Mouse (Mus musculus) stomach, embryonic 14.5 days (tissue): Measurements from ENCODE around the gene Rab8b. TPM values are rescaled to one million over a fixed set of nuclear protein-coding genes. Genes with fewer than 3 reads are reported as not detected.
A peak's percentile ranks its signal among the peaks of the same experiment; 100 is the strongest.

Source experiments
- ATAC-seq: fragments of 200-750 bp; cut with Nextera tagmentation; 2 replicates; pipeline ENCODE4 v1.8.0; 2017; ENCODE audit warnings: low read depth, moderate TSS enrichment; ENCODE audit not compliant: insufficient number of reproducible peaks, insufficient read depth, low FRiP score
- H3K27ac ChIP-seq: fragments of 300-500 bp; sonication (generic); 2 replicates; pipeline ENCODE4 v1.5.1; 2014; ENCODE audit warnings: mild to moderate bottlenecking, low read length, moderate library complexity, mixed read lengths
- H3K27me3 ChIP-seq: fragments of 300-500 bp; sonication (generic); 2 replicates; pipeline ENCODE4 v1.6.1; 2014; ENCODE audit warnings: low read length, control low read depth, mixed read lengths; ENCODE audit not compliant: control insufficient read depth, insufficient read depth
- H3K36me3 ChIP-seq: fragments of 300-500 bp; sonication (generic); 2 replicates; pipeline ENCODE4 v1.6.1; 2014; ENCODE audit warnings: mild to moderate bottlenecking, control low read depth, low read length, moderate library complexity, mixed read lengths; ENCODE audit not compliant: control insufficient read depth, insufficient read depth
- H3K4me1 ChIP-seq: fragments of 300-500 bp; sonication (generic); 2 replicates; pipeline ENCODE4 v1.6.1; 2014; ENCODE audit warnings: low read length, control low read depth, mixed read lengths; ENCODE audit not compliant: control insufficient read depth, insufficient read depth
- H3K4me2 ChIP-seq: fragments of 300-500 bp; sonication (generic); replicated peaks from 2 replicates; pipeline ENCODE4 v1.6.1; 2014; ENCODE audit warnings: low read depth, low read length, control low read depth
- H3K4me3 ChIP-seq: fragments of 300-500 bp; sonication (generic); 2 replicates; pipeline ENCODE4 v1.5.1; 2014; ENCODE audit warnings: low read depth, low read length, control low read depth
- H3K9ac ChIP-seq: fragments of 300-500 bp; sonication (generic); replicated peaks from 2 replicates; pipeline ENCODE4 v1.6.1; 2014; ENCODE audit warnings: low read depth, mild to moderate bottlenecking, control low read depth, low read length, moderate library complexity, mixed read lengths
- H3K9me3 ChIP-seq: fragments of 300-500 bp; sonication (generic); 2 replicates; pipeline ENCODE4 v1.6.1; 2016; ENCODE audit warnings: low read depth, low read length, control low read depth; ENCODE audit not compliant: control insufficient read depth
- WGBS: fragments of 180-500 bp; shearing (Covaris S2); extraction: QIAGEN DNeasy Blood & Tissue Kit; methylation state at CpG from one replicate; pipeline ENCODE4 v1.1.7; 2014; 5-methylcytosine and 5-hydroxymethylcytosine counted together
- polyA plus RNA-seq: library from polyadenylated mRNA; unstranded; fragments of >200 nt; fragmentation: Nextera tagmentation; extraction: Ambion mirVana; gene quantifications from 2 replicates; pipeline ENCODE4 v1.2.1, GENCODE M21; 2014

Rab8b gene
- polyA plus RNA-seq, 1 experiment from 2014 or later = 25.3 TPM

DNA sequence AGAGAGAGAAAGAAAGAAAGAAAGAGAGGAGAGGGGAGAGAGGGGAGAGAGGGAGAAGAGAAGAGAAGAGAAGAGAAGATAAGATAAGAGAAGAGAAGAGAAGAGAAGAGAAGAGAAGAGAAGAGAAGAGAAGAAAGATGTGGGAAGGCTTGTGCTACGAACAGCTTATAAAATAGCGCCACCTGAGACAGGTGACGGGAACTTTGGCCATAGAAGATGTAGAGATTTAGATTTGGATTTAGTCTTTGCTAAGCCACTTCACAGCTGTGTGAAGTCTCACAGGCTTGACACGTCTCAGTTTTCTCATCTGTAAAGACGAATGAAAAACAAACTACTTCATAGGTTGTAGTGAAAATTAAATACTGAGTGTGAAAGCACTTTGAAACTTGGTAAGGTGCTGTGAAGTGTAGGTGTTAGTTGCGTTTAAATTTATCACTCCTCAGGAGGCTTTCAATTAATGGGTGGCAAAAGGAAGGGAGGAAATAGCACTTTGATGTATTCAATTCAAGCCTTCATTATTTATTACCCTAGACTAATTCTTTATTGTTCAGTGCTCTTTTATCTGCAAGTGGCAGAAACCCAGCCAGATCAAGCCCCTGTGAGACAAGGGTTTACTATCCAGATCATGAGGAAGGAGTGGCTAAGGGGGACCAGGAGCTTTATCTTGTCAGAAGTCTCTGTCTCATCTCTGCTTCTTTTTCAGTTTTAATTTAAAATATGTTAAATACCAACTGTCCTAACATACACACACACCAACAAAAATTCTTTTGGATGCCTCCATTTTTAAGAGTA, 1.2 kb upstream of the Rab8b start:
- WGBS = 3% methylated on average over 6 of the region's 6 CpGs
- no peak overlapping the region for H3K4me3 ChIP-seq
- peak overlapping the region; percentile 60 for H3K4me2 ChIP-seq

GRCm38 (mm10) chr9:66919981-66920380, 494 bp upstream of the Rab8b start:
- Histone ChIP-seq H3K9me3 (no peaks in the 10 kb centered on the region), H3K4me1 (peaks cover 10% of the 10 kb centered on the region; the same call in 1 of the 2 replicates), H3K27ac (peak overlapping the region; percentile 66; the same call in 1 of the 2 replicates), H3K4me2 (peak overlapping the region; percentile 60), H3K36me3 (no peaks in the 10 kb centered on the region), H3K4me3 (peak overlapping the region; percentile 77), H3K9ac (no peak overlapping the region; the same call in 1 of the 2 replicates), H3K27me3 (no peaks in the 10 kb centered on the region)
- ATAC-seq = peak; percentile 24; the same call in 1 of the 2 replicates
- 1% methylated on average over 14 of the region's 14 CpGs for WGBS

More for the DNA sequence above, 1.2 kb upstream of the Rab8b start:
- ATAC-seq = no peak
- no peak overlapping the region for H3K9ac ChIP-seq
- H3K27me3 ChIP-seq = no peaks in the 10 kb centered on the region
- no peaks in the 10 kb centered on the region for H3K9me3 ChIP-seq
- no peaks in the 10 kb centered on the region for H3K36me3 ChIP-seq
- H3K4me1 ChIP-seq = peaks cover 7% of the 10 kb centered on the region; the same call in 1 of the 2 replicates
- no peak overlapping the region for H3K27ac ChIP-seq

- Histone ChIP-seq H3K9ac (peak overlapping the region; percentile 86), H3K4me1 (peaks cover 19% of the 10 kb centered on the region; the same call in 1 of the 2 replicates), H3K4me3 (peak overlapping the region; percentile 77), H3K4me2 (peak overlapping the region; percentile 67), H3K27ac (peak overlapping the region; percentile 86), H3K36me3 (no peaks in the 10 kb centered on the region), H3K9me3 (no peaks in the 10 kb centered on the region), H3K27me3 (no peaks in the 10 kb centered on the region)
- 1% methylated on average over 27 of the region's 27 CpGs for WGBS
- no peak; the same call in 1 of the 2 replicates for ATAC-seq
Measured at GRCm38 (mm10) chr9:66918672-66919330, 686 bp downstream of the Rab8b start.

DNA sequence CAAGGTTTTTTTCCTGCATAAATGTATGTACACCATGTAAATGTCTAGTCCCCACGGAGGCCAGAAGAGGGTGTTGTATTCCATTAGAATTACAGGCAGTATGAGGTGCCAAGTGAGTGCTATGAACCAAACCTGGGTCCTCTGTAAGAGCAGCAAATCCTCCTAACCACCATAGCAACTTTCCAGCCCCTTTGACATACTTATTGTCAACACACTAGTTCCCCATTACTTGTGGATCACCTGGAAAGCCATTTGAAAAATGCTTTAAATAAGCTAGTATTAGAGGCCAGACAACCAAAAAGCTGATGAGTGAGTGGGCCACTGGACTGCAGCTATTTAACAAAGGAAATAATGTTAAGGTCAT, 1.6 kb downstream of the Rab8b start:
- no peak for ATAC-seq
- Histone ChIP-seq H3K4me1 (peaks cover 20% of the 10 kb centered on the region; the same call in 1 of the 2 replicates), H3K27ac (no peak overlapping the region), H3K4me3 (peak overlapping the region; percentile 77; the same call in 1 of the 2 replicates), H3K36me3 (no peaks in the 10 kb centered on the region), H3K27me3 (no peaks in the 10 kb centered on the region), H3K9ac (no peak overlapping the region), H3K4me2 (peak overlapping the region; percentile 67), H3K9me3 (no peaks in the 10 kb centered on the region)
- 57% methylated on average over 1 of the region's 1 CpGs for WGBS

- Histone ChIP-seq H3K9me3 (no peaks in the 10 kb centered on the region), H3K4me2 (no peak overlapping the region; the same call in 1 of the 2 replicates), H3K27me3 (no peaks in the 10 kb centered on the region), H3K27ac (no peak overlapping the region), H3K36me3 (no peaks in the 10 kb centered on the region), H3K4me1 (peaks cover 20% of the 10 kb centered on the region; the same call in 1 of the 2 replicates), H3K9ac (no peak overlapping the region), H3K4me3 (no peak overlapping the region)
- no peak for ATAC-seq
- 84% methylated on average over 8 of the region's 8 CpGs for WGBS
Measured at GRCm38 (mm10) chr9:66917216-66917891, 2.1 kb downstream of the Rab8b start.

DNA sequence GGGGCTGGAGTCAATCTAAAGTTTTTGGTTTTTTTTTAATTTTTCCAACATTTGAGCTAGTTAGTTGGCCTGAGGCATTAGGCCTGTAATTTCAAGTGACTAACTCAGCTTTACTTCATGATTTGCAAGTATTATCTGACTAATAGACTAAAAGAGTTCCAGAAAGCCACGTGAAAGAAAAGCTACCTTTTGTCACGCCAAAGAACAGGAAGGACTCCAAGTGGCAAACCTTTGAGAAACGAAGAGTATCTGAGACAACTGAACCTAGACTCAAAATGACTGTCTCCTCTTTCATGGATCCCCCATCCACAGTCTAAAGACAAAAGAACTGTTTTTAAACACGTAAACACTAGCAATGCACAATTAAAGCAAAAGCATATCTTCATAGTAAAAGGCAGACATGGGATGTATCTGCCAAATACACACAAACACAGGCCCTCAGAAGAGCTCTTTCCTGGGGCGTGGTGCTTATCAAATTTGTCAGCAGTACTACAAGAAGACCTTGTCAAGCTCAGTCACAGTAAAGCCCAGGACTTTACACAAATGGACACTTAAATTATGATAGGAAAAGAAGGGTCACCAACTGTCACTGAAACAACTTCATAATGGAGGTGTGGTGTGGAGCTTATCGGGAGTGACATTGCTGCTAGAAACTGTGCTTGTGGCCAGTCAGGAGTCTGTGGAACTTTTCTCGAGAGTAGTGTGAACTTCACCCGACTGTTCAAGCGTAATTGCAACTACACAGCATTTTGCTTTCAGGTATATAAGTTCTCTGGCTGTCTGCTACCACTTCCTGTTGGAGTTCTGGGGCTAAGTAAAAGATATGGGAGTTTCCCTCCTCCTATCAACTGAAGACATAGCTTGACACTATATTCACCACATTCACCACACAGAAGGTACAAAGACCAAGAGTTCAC, 3.4 kb downstream of the Rab8b start:
- H3K9ac ChIP-seq = no peak overlapping the region
- no peaks in the 10 kb centered on the region for H3K9me3 ChIP-seq
- no peak for ATAC-seq
- H3K27me3 ChIP-seq = no peaks in the 10 kb centered on the region
- WGBS = 76% methylated on average over 9 of the region's 9 CpGs
- no peak overlapping the region for H3K4me3 ChIP-seq
- peaks cover 20% of the 10 kb centered on the region; the same call in 1 of the 2 replicates for H3K4me1 ChIP-seq
- no peak overlapping the region for H3K4me2 ChIP-seq
- no peaks in the 10 kb centered on the region for H3K36me3 ChIP-seq
- H3K27ac ChIP-seq = no peak overlapping the region

- no peaks in the 10 kb centered on the region for H3K9me3 ChIP-seq
- H3K36me3 ChIP-seq = no peaks in the 10 kb centered on the region
- H3K9ac ChIP-seq = no peak overlapping the region
- H3K4me1 ChIP-seq = peaks cover 20% of the 10 kb centered on the region; the same call in 1 of the 2 replicates
- no peak for ATAC-seq
- H3K4me3 ChIP-seq = no peak overlapping the region
- no peak overlapping the region for H3K27ac ChIP-seq
- WGBS = 62% methylated on average over 5 of the region's 5 CpGs
- no peak overlapping the region for H3K4me2 ChIP-seq
- H3K27me3 ChIP-seq = no peaks in the 10 kb centered on the region
Measured at GRCm38 (mm10) chr9:66915401-66915800, 4.1 kb downstream of the Rab8b start.
